Mouse (Mus musculus): ENCODE data around the gene Anxa10. TPM values are rescaled to one million over a fixed set of nuclear protein-coding genes. Genes with fewer than 3 reads are reported as not detected.

The Anxa10 gene
- polyA plus RNA-seq (2017; shearing (Covaris generic)) = not detected

GRCm38 (mm10) chr8:62123098-62123497 lies at the start of gene Anxa10:
Gene Anxa10, minus strand, starts transcription at chr8:62123150.

Other genes with a start within 250 kb of the Anxa10 start
- 1.3 TPM for gene Palld, start 220.5 kb downstream of the Anxa10 start, polyA plus RNA-seq (2017; shearing (Covaris generic))
- gene Ddx60, start 195.1 kb downstream of the Anxa10 start, polyA plus RNA-seq (2017; shearing (Covaris generic)) = 22.7 TPM

Data from effector memory CD4-positive, alpha-beta T cell, adult 5 months (primary cell).